Mouse (Mus musculus) intestine, embryonic 16.5 days (tissue): ENCODE measurements around the gene Grin3a. TPM values are rescaled to one million over a fixed set of nuclear protein-coding genes. Genes with fewer than 3 reads are reported as not detected.
"Not testable (repeated sequence)": the region's sequence is repeated elsewhere in the genome, so short reads cannot be mapped to it uniquely, and the experiment has no call there.

Source experiments
- ATAC-seq: fragments of 200-750 bp; cut with Nextera tagmentation; 2 replicates; pipeline ENCODE4 v1.8.0; 2017; ENCODE audit warnings: moderate TSS enrichment, moderate library complexity
- H3K27ac ChIP-seq: fragments of 300-500 bp; sonication (generic); 2 replicates; pipeline ENCODE4 v1.5.1; 2014; ENCODE audit warnings: mild to moderate bottlenecking, low read length
- H3K27me3 ChIP-seq: fragments of 300-500 bp; sonication (generic); replicated peaks from 2 replicates; pipeline ENCODE4 v1.6.1; 2014; ENCODE audit warnings: low read length, control low read depth, mixed read lengths; ENCODE audit not compliant: control insufficient read depth, insufficient read depth
- H3K36me3 ChIP-seq: fragments of 300-500 bp; sonication (generic); 2 replicates; pipeline ENCODE4 v1.6.1; 2014; ENCODE audit warnings: low read length, control low read depth; ENCODE audit not compliant: control insufficient read depth, insufficient read depth
- H3K4me1 ChIP-seq: fragments of 300-500 bp; sonication (generic); 2 replicates; pipeline ENCODE4 v1.6.1; 2014; ENCODE audit warnings: low read length, control low read depth, mixed read lengths; ENCODE audit not compliant: control insufficient read depth, insufficient read depth
- H3K4me2 ChIP-seq: fragments of 300-500 bp; sonication (generic); 2 replicates; pipeline ENCODE4 v1.6.1; 2014; ENCODE audit warnings: low read depth, low read length, control low read depth
- H3K4me3 ChIP-seq: fragments of 300-500 bp; sonication (generic); 2 replicates; pipeline ENCODE4 v1.5.1; 2014; ENCODE audit warnings: mild to moderate bottlenecking, low read length
- H3K9ac ChIP-seq: fragments of 300-500 bp; sonication (generic); 2 replicates; pipeline ENCODE4 v1.6.1; 2014; ENCODE audit warnings: low read depth, low read length
- H3K9me3 ChIP-seq: fragments of 300-500 bp; sonication (generic); 2 replicates; pipeline ENCODE4 v1.6.1; 2016; ENCODE audit warnings: low read length, control low read depth; ENCODE audit not compliant: control insufficient read depth
- WGBS: fragments of 180-500 bp; shearing (Covaris S2); extraction: QIAGEN DNeasy Blood & Tissue Kit; methylation state at CpG from one replicate; pipeline ENCODE4 v1.1.7; 2014; 5-methylcytosine and 5-hydroxymethylcytosine counted together
- polyA plus RNA-seq: library from polyadenylated mRNA; unstranded; fragments of >200 nt; fragmentation: Nextera tagmentation; extraction: Ambion mirVana; gene quantifications from 2 replicates; pipeline ENCODE4 v1.2.1, GENCODE M21; 2015

Gene Grin3a
- polyA plus RNA-seq, 1 experiment from 2014 or later = 0.40 TPM

GRCm38 (mm10) chr4:49659421-49659820, 186.1 kb downstream of the Grin3a start:
- Histone ChIP-seq H3K27me3 (no peaks in the 10 kb centered on the region), H3K9me3 (no peaks in the 10 kb centered on the region), H3K27ac (no peak overlapping the region), H3K9ac (no peak overlapping the region), H3K4me1 (no peaks in the 10 kb centered on the region), H3K4me3 (no peak overlapping the region), H3K4me2 (no peak overlapping the region), H3K36me3 (peaks cover 6% of the 10 kb centered on the region; the same call in 1 of the 2 replicates)
- WGBS = 90% methylated on average over 1 of the region's 1 CpGs
- ATAC-seq = no peak

GRCm38 (mm10) chr4:49639913-49640312, 205.6 kb downstream of the Grin3a start:
- Histone ChIP-seq H3K9me3 (no peaks in the 10 kb centered on the region), H3K27me3 (no peaks in the 10 kb centered on the region), H3K27ac (no peak overlapping the region), H3K4me1 (no peaks in the 10 kb centered on the region), H3K4me2 (no peak overlapping the region), H3K36me3 (peaks cover 4% of the 10 kb centered on the region; the same call in 1 of the 2 replicates), H3K4me3 (no peak overlapping the region), H3K9ac (no peak overlapping the region)
- no peak for ATAC-seq
- 65% methylated on average over 2 of the region's 2 CpGs for WGBS

GRCm38 (mm10) chr4:49637821-49638220, 207.7 kb downstream of the Grin3a start:
- H3K9me3 ChIP-seq = no peaks in the 10 kb centered on the region
- no peaks in the 10 kb centered on the region for H3K27me3 ChIP-seq
- no peak overlapping the region for H3K4me2 ChIP-seq
- H3K9ac ChIP-seq = no peak overlapping the region
- WGBS = 91% methylated on average over 11 of the region's 11 CpGs
- H3K4me1 ChIP-seq = peaks cover 3% of the 10 kb centered on the region; the same call in 1 of the 2 replicates
- H3K36me3 ChIP-seq = peaks cover 4% of the 10 kb centered on the region; the same call in 1 of the 2 replicates
- no peak overlapping the region for H3K27ac ChIP-seq
- H3K4me3 ChIP-seq = no peak overlapping the region
- ATAC-seq = no peak

- peaks cover 3% of the 10 kb centered on the region; the same call in 1 of the 2 replicates for H3K4me1 ChIP-seq
- peaks cover 4% of the 10 kb centered on the region; the same call in 1 of the 2 replicates for H3K36me3 ChIP-seq
- no peak for ATAC-seq
- H3K27ac ChIP-seq = peak overlapping the region; percentile 91
- no peaks in the 10 kb centered on the region for H3K9me3 ChIP-seq
- peak overlapping the region; percentile 76 for H3K4me3 ChIP-seq
- H3K9ac ChIP-seq = peak overlapping the region; percentile 85
- H3K27me3 ChIP-seq = no peaks in the 10 kb centered on the region
- H3K4me2 ChIP-seq = peak overlapping the region; percentile 74
- WGBS = under 1% methylated on average over 30 of the region's 30 CpGs
Observed at GRCm38 (mm10) chr4:49632139-49632481, 213.4 kb downstream of the Grin3a start.

GRCm38 (mm10) chr4:49631319-49632138, 214.0 kb downstream of the Grin3a start, which contains the start of gene Rnf20:
Gene Rnf20, plus strand, starts transcription at chr4:49632006.
- Histone ChIP-seq H3K4me1 (peaks cover 3% of the 10 kb centered on the region; the same call in 1 of the 2 replicates), H3K4me2 (peak within 1 kb of the TSS; percentile 74), H3K36me3 (peaks cover 4% of the 10 kb centered on the region; the same call in 1 of the 2 replicates), H3K9ac (peak within 1 kb of the TSS; percentile 85), H3K4me3 (peak within 1 kb of the TSS; percentile 76), H3K9me3 (no peaks in the 10 kb centered on the region), H3K27me3 (no peaks in the 10 kb centered on the region), H3K27ac (peak within 1 kb of the TSS; percentile 91)
- WGBS = 2% methylated on average over 37 of the region's 37 CpGs
- peak; percentile 97 for ATAC-seq

GRCm38 (mm10) chr4:49628941-49629340, 216.6 kb downstream of the Grin3a start:
- no peak overlapping the region for H3K27ac ChIP-seq
- 74% methylated on average over 5 of the region's 5 CpGs for WGBS
- H3K4me1 ChIP-seq = peaks cover 3% of the 10 kb centered on the region; the same call in 1 of the 2 replicates
- H3K27me3 ChIP-seq = no peaks in the 10 kb centered on the region
- no peak overlapping the region for H3K4me3 ChIP-seq
- H3K4me2 ChIP-seq = no peak overlapping the region
- ATAC-seq = no peak
- no peaks in the 10 kb centered on the region for H3K9me3 ChIP-seq
- H3K36me3 ChIP-seq = no peaks in the 10 kb centered on the region
- H3K9ac ChIP-seq = no peak overlapping the region

- H3K9ac ChIP-seq = no peak overlapping the region
- no peak for ATAC-seq
- 1% methylated on average over 3 of the region's 3 CpGs for WGBS
- no peak overlapping the region for H3K4me2 ChIP-seq
- 0 out of 2 replicates have a peak, but pooled peaks cover 2% of the 10 kb centered on the region for H3K4me1 ChIP-seq
- no peaks in the 10 kb centered on the region for H3K27me3 ChIP-seq
- H3K27ac ChIP-seq = no peak overlapping the region
- no peaks in the 10 kb centered on the region for H3K36me3 ChIP-seq
- H3K9me3 ChIP-seq = no peaks in the 10 kb centered on the region
- H3K4me3 ChIP-seq = no peak overlapping the region
Observed at GRCm38 (mm10) chr4:49626973-49627372, 218.6 kb downstream of the Grin3a start.

GRCm38 (mm10) chr4:49624969-49625368, 220.6 kb downstream of the Grin3a start:
- ATAC-seq, H3K27me3 ChIP-seq, H3K36me3 ChIP-seq, H3K4me1 ChIP-seq, H3K27ac ChIP-seq, H3K9me3 ChIP-seq, H3K9ac ChIP-seq, H3K4me2 ChIP-seq, H3K4me3 ChIP-seq: not testable (repeated sequence)
- 82% methylated on average over 4 of the region's 4 CpGs for WGBS

GRCm38 (mm10) chr4:49623916-49624315, 221.6 kb downstream of the Grin3a start:
- no peak overlapping the region for H3K4me3 ChIP-seq

More at GRCm38 (mm10) chr4:49623916-49624315, 221.6 kb downstream of the Grin3a start:
- Histone ChIP-seq H3K9ac (no peak overlapping the region), H3K36me3 (no peaks in the 10 kb centered on the region), H3K27me3 (no peaks in the 10 kb centered on the region), H3K27ac (no peak overlapping the region), H3K4me2 (no peak overlapping the region), H3K9me3 (no peaks in the 10 kb centered on the region), H3K4me1 (peaks cover 2% of the 10 kb centered on the region; the same call in 1 of the 2 replicates)
- WGBS = 68% methylated on average over 4 of the region's 4 CpGs
- no peak for ATAC-seq
